Mouse (Mus musculus): ENCODE results near the gene Aqp1. TPM values are rescaled to one million over a fixed set of nuclear protein-coding genes. Genes with fewer than 3 reads are reported as not detected.

Aqp1 gene
- polyA plus RNA-seq, 1 experiment from 2014 or later, result 6.5 TPM

DNA sequence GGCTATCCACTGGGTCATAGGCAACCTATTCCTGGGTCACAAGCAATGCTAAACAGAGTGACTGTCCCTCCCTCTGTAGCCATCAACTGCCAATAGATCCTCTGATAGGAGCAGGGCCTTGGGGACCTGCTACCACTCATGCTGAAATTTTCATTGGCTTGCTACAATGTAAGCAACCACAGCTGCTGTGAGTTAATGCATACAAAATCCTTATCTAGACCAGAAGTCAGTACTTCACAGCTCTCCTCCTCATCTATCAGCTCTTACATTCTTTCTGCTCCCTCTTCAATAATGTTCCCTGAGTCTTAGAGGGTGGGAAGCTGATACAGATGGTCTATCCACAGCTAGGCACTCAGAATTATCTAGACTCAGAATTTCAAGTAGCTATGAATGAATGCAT lies 30.9 kb downstream of the Aqp1 start:
- H3K4me2 ChIP-seq (replicated peaks), result no peak overlapping the region
- no peak for ATAC-seq (ENCODE audit: low FRiP score)
- H3K4me3 ChIP-seq (replicated peaks; ENCODE audit: low read length), result no peak overlapping the region
- no peaks in the 10 kb centered on the region for H3K9me3 ChIP-seq (ENCODE audit: control insufficient read depth, low read length)
- no peak overlapping the region for H3K9ac ChIP-seq
- H3K27me3 ChIP-seq (ENCODE audit: control insufficient read depth, insufficient read depth, low read length), result no peaks in the 10 kb centered on the region
- H3K4me1 ChIP-seq (replicated peaks; ENCODE audit: control insufficient read depth, insufficient read depth, low read length), result no peaks in the 10 kb centered on the region
- no peak overlapping the region for H3K27ac ChIP-seq
- H3K36me3 ChIP-seq (replicated peaks; ENCODE audit: control insufficient read depth, insufficient read depth), result no peaks in the 10 kb centered on the region
- no peak for DNase-seq (ENCODE audit: low spot score)

DNA sequence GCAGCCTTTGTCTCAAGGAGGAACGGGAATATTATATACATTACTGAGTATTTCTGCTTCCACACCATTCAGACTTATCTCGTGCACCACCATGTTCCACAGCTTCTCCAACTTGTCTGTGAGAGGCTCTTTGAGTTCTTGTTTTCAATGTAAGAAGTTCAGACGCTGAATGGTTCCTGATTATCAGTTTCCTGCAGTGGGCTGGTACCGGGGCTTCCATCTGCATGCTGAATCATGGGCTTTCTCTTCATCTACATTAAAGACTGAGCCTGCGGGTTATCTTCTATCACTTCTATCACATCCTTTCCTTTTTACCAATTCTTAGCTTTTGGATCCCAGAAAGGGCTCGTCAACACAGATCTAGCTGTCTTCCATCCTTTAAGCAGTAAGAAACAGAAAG lies 34.6 kb downstream of the Aqp1 start:
- Histone ChIP-seq H3K36me3 (replicated peaks; ENCODE audit: control insufficient read depth, insufficient read depth) (no peaks in the 10 kb centered on the region), H3K27me3 (ENCODE audit: control insufficient read depth, insufficient read depth, low read length) (no peaks in the 10 kb centered on the region), H3K9ac (no peak overlapping the region), H3K4me1 (replicated peaks; ENCODE audit: control insufficient read depth, insufficient read depth, low read length) (no peaks in the 10 kb centered on the region), H3K27ac (no peak overlapping the region), H3K4me2 (replicated peaks) (no peak overlapping the region), H3K9me3 (ENCODE audit: control insufficient read depth, low read length) (no peaks in the 10 kb centered on the region), H3K4me3 (replicated peaks; ENCODE audit: low read length) (no peak overlapping the region)
- ATAC-seq (ENCODE audit: low FRiP score) (no peak), DNase-seq (ENCODE audit: low spot score) (no peak)
- WGBS, result 93% methylated on average over 6 of the region's 6 CpGs

GRCm38 (mm10) chr6:55376076-55376475 lies 39.8 kb downstream of the Aqp1 start, which contains the start of gene Ghrhr:
Gene Ghrhr (plus strand): TSS chr6:55376295.
- no peaks in the 10 kb centered on the region for H3K36me3 ChIP-seq (replicated peaks; ENCODE audit: control insufficient read depth, insufficient read depth)
- 87% methylated on average over 6 of the region's 6 CpGs for WGBS
- no peaks in the 10 kb centered on the region for H3K4me1 ChIP-seq (replicated peaks; ENCODE audit: control insufficient read depth, insufficient read depth, low read length)
- no peaks in the 10 kb centered on the region for H3K9me3 ChIP-seq (ENCODE audit: control insufficient read depth, low read length)
- ATAC-seq (ENCODE audit: low FRiP score), result no peak
- H3K4me2 ChIP-seq (replicated peaks), result no peak within 1 kb of the TSS
- H3K27ac ChIP-seq, result no peak within 1 kb of the TSS
- H3K9ac ChIP-seq, result no peak within 1 kb of the TSS
- H3K27me3 ChIP-seq (ENCODE audit: control insufficient read depth, insufficient read depth, low read length), result no peaks in the 10 kb centered on the region
- no peak for DNase-seq (ENCODE audit: low spot score)
- no peak within 1 kb of the TSS for H3K4me3 ChIP-seq (replicated peaks; ENCODE audit: low read length)

DNA sequence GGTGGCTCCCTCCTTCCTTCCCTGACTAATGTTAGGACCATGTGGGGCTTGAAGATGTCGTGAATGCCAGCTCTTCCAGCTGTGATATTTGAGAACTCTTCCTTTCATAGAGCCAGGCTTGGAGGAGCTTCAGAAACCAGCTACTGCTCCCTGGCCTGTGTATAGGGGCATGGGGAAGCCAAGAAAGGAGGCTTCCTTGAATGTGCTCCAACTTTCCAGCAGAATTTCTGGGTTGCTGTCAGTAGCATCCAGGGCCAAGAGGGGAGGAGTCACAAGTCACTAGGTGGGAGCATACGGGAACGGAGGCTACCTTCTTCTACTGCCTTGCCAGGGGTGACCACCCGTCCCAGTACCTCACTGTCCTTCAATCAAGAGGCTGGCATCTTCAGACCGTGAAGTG lies 40.3 kb downstream of the Aqp1 start:
- Histone ChIP-seq H3K27ac (no peak overlapping the region), H3K4me1 (replicated peaks; ENCODE audit: control insufficient read depth, insufficient read depth, low read length) (no peaks in the 10 kb centered on the region), H3K9me3 (ENCODE audit: control insufficient read depth, low read length) (no peaks in the 10 kb centered on the region), H3K36me3 (replicated peaks; ENCODE audit: control insufficient read depth, insufficient read depth) (no peaks in the 10 kb centered on the region), H3K9ac (no peak overlapping the region), H3K27me3 (ENCODE audit: control insufficient read depth, insufficient read depth, low read length) (no peaks in the 10 kb centered on the region), H3K4me3 (replicated peaks; ENCODE audit: low read length) (no peak overlapping the region), H3K4me2 (replicated peaks) (no peak overlapping the region)
- WGBS, result 78% methylated on average over 5 of the region's 5 CpGs
- DNase-seq (ENCODE audit: low spot score) (no peak), ATAC-seq (ENCODE audit: low FRiP score) (no peak)

GRCm38 (mm10) chr6:55377461-55377860 lies 41.2 kb downstream of the Aqp1 start:
- no peak overlapping the region for H3K4me2 ChIP-seq (replicated peaks)
- no peaks in the 10 kb centered on the region for H3K27me3 ChIP-seq (ENCODE audit: control insufficient read depth, insufficient read depth, low read length)
- no peaks in the 10 kb centered on the region for H3K36me3 ChIP-seq (replicated peaks; ENCODE audit: control insufficient read depth, insufficient read depth)
- H3K4me1 ChIP-seq (replicated peaks; ENCODE audit: control insufficient read depth, insufficient read depth, low read length), result no peaks in the 10 kb centered on the region
- H3K27ac ChIP-seq, result no peak overlapping the region
- no peak overlapping the region for H3K4me3 ChIP-seq (replicated peaks; ENCODE audit: low read length)
- WGBS, result 91% methylated on average over 4 of the region's 4 CpGs
- H3K9ac ChIP-seq, result no peak overlapping the region
- no peaks in the 10 kb centered on the region for H3K9me3 ChIP-seq (ENCODE audit: control insufficient read depth, low read length)
- ATAC-seq (ENCODE audit: low FRiP score), result no peak
- no peak for DNase-seq (ENCODE audit: low spot score)

DNA sequence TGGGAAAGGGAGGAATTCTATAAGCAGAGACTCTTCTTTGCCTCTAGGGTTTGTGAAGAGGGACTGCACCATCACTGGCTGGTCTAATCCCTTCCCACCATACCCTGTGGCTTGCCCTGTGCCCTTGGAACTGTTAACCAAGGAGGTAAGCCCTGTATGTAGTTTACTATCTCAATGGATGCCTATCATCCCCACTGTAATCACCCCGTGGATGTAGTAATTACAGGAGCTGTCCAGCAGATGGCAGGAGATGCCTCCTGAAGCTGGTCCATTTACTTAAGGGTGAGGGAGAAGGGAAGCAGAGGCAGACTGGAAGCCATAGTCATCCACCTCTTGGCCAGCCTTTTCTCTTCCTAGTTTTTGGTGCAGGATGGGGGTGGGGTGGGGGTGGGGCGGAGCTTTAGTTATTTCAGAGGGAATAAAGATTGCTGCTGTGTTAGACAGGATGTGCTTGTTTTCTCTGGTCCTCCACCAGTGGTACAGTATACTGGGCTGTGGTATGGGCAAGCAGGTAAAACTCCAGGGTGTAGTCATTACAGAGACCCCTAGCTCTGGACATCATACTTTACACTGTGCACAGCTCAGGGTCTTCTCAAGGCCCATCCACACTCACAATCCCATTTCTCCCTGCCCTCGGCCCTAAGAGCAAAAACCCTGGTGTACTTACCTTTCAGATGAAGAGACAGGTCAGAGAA lies 43.6 kb downstream of the Aqp1 start:
- peak; percentile 53 for ATAC-seq (ENCODE audit: low FRiP score)
- no peaks in the 10 kb centered on the region for H3K9me3 ChIP-seq (ENCODE audit: control insufficient read depth, low read length)
- peak; percentile 79 for DNase-seq (ENCODE audit: low spot score)
- H3K9ac ChIP-seq, result no peak overlapping the region
- no peak overlapping the region for H3K4me3 ChIP-seq (replicated peaks; ENCODE audit: low read length)
- no peaks in the 10 kb centered on the region for H3K4me1 ChIP-seq (replicated peaks; ENCODE audit: control insufficient read depth, insufficient read depth, low read length)
- no peaks in the 10 kb centered on the region for H3K36me3 ChIP-seq (replicated peaks; ENCODE audit: control insufficient read depth, insufficient read depth)
- H3K27ac ChIP-seq, result no peak overlapping the region
- 44% methylated on average over 3 of the region's 3 CpGs for WGBS
- no peak overlapping the region for H3K4me2 ChIP-seq (replicated peaks)
- H3K27me3 ChIP-seq (ENCODE audit: control insufficient read depth, insufficient read depth, low read length), result no peaks in the 10 kb centered on the region

DNA sequence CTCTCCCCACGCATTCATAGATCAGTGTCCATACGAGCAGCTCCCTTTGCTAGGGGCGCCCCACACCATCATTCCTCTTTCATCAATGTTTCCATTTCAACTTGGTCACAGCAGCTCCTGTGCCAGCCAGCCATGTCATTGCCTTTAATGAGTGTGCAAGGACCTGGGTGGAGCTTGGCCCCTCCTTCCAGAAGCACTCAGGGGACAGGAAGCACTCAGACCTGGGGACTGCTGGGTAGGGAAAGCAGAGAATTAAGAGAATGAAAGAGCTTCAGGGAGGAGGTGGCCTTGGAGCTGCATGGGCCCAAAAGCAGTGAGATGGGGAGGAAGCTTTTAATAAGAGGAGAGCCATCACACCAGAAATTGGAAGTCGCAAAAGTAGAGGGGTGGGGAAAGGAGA lies 45.7 kb downstream of the Aqp1 start:
- 84% methylated on average over 4 of the region's 4 CpGs for WGBS
- no peaks in the 10 kb centered on the region for H3K36me3 ChIP-seq (replicated peaks; ENCODE audit: control insufficient read depth, insufficient read depth)

DNA sequence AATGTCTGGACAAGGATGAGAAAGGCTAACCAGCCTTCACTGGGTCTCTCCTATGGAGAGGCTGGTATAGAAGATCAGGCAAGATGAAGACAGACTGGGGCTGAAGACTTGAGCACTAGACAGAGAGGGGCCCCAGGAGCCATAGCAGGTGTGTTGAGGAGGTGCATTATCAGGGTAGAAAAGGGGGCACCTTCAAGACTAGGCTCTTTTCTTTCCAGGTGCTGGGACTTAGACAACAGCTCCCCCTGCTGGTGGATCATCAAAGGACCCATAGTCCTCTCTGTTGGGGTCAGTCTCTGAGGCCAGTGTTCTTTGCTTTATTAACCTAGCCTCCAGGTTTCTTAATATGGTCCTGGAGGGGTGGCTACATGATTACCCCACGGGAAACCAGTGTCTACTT lies 47.7 kb downstream of the Aqp1 start:
- no peak for ATAC-seq (ENCODE audit: low FRiP score)
- Histone ChIP-seq H3K4me1 (replicated peaks; ENCODE audit: control insufficient read depth, insufficient read depth, low read length) (no peaks in the 10 kb centered on the region), H3K27ac (no peak overlapping the region), H3K9me3 (ENCODE audit: control insufficient read depth, low read length) (no peaks in the 10 kb centered on the region), H3K9ac (no peak overlapping the region), H3K27me3 (ENCODE audit: control insufficient read depth, insufficient read depth, low read length) (no peaks in the 10 kb centered on the region), H3K4me3 (replicated peaks; ENCODE audit: low read length) (no peak overlapping the region), H3K36me3 (replicated peaks; ENCODE audit: control insufficient read depth, insufficient read depth) (no peaks in the 10 kb centered on the region), H3K4me2 (replicated peaks) (no peak overlapping the region)
- 25% methylated on average over 1 of the region's 1 CpGs for WGBS
- no peak for DNase-seq (ENCODE audit: low spot score)

More for the DNA sequence above, 45.7 kb downstream of the Aqp1 start:
- no peaks in the 10 kb centered on the region for H3K27me3 ChIP-seq (ENCODE audit: control insufficient read depth, insufficient read depth, low read length)
- no peak overlapping the region for H3K4me3 ChIP-seq (replicated peaks; ENCODE audit: low read length)
- ATAC-seq (ENCODE audit: low FRiP score) (no peak), DNase-seq (ENCODE audit: low spot score) (no peak)
- H3K9ac ChIP-seq, result no peak overlapping the region
- H3K4me2 ChIP-seq (replicated peaks), result no peak overlapping the region
- H3K4me1 ChIP-seq (replicated peaks; ENCODE audit: control insufficient read depth, insufficient read depth, low read length), result no peaks in the 10 kb centered on the region
- no peak overlapping the region for H3K27ac ChIP-seq
- H3K9me3 ChIP-seq (ENCODE audit: control insufficient read depth, low read length), result no peaks in the 10 kb centered on the region

DNA sequence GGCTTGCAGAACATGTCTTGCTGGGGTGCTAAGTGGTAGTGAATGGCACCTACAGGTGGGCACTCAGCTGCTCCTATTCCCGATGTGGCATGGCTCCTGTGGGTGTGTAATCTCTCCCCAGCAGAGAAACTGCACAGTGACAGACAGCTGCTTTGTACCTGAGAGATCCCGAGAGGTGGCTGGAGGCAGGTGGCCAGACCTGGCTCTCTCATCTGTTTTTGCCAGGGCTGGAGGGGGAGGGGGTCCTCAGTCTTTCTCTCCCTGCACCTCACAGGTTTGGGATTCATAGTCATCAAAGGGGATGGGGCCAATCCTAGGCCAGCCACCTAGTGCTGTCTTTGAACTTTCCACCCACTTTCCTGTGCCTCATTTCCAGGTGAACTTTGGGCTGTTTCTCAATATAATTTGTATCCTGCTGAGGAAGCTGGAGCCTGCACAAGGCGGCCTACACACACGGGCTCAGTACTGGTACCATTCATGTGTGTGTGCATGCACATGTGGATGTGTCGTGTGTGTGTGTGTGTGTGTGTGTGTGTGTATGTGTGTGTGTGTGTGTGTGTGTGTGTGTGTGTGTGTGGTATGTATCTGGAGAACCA lies 48.2 kb downstream of the Aqp1 start:
- 74% methylated on average over 5 of the region's 5 CpGs for WGBS
- no peak overlapping the region for H3K9ac ChIP-seq
- H3K4me2 ChIP-seq (replicated peaks), result no peak overlapping the region
- H3K27me3 ChIP-seq (ENCODE audit: control insufficient read depth, insufficient read depth, low read length), result no peaks in the 10 kb centered on the region
- H3K36me3 ChIP-seq (replicated peaks; ENCODE audit: control insufficient read depth, insufficient read depth), result no peaks in the 10 kb centered on the region
- H3K27ac ChIP-seq, result no peak overlapping the region
- ATAC-seq (ENCODE audit: low FRiP score), result no peak
- no peaks in the 10 kb centered on the region for H3K4me1 ChIP-seq (replicated peaks; ENCODE audit: control insufficient read depth, insufficient read depth, low read length)
- DNase-seq (ENCODE audit: low spot score), result no peak
- no peak overlapping the region for H3K4me3 ChIP-seq (replicated peaks; ENCODE audit: low read length)
- H3K9me3 ChIP-seq (ENCODE audit: control insufficient read depth, low read length), result no peaks in the 10 kb centered on the region
